Mouse (Mus musculus) left cerebral cortex, adult 11 months (tissue): ENCODE results near the gene Fbxo34.
A peak's percentile ranks its signal among the peaks of the same experiment; 100 is the strongest.
"Not testable (repeated sequence)": the region's sequence is repeated elsewhere in the genome, so short reads cannot be mapped to it uniquely, and the experiment has no call there.

Source experiments
- DNase-seq: peaks from one replicate; pipeline ENCODE4 v3.0.0; 2022; ENCODE audit warnings: low spot score

Fbxo34 gene

DNA sequence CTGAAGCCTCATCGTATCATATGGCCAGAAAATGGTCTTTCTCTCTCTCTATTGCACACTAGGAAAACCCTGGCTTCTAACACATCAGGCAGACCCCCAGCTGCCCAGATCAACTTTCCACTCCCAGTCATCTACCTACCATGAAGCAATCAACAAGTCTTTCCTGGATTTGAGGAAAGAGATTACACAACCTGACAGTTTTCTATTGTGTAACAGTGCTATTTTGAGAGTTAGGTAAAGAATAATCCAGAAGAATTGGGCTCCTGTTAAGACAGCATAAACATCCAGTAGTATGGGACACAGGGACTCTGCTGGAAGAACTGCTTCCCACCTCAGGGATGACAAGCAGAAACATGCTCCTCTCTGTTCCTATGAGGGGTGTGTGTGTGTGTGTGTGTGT is 112.3 kb downstream of the Fbxo34 start:
- no peak for DNase-seq

DNA sequence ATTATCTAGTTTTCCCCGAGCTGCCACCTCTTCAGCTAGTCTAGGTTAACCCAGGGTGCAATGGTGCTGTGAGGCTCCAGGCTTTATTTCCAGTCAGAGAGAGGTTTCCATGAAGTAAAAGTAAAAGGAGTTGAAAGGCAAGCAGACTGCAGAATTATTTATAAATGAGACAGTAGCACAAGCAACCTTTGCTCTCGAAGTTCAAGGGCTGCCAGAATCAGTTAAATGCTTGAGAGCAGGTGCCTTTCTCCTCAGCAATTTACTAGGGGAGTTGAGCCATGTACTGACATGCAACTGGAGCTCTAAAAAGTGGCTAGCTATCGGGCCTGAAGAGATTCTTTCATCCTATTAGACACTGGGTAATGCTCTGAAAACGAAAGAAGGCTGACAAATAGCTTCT is 112.9 kb downstream of the Fbxo34 start:
- DNase-seq = no peak

DNA sequence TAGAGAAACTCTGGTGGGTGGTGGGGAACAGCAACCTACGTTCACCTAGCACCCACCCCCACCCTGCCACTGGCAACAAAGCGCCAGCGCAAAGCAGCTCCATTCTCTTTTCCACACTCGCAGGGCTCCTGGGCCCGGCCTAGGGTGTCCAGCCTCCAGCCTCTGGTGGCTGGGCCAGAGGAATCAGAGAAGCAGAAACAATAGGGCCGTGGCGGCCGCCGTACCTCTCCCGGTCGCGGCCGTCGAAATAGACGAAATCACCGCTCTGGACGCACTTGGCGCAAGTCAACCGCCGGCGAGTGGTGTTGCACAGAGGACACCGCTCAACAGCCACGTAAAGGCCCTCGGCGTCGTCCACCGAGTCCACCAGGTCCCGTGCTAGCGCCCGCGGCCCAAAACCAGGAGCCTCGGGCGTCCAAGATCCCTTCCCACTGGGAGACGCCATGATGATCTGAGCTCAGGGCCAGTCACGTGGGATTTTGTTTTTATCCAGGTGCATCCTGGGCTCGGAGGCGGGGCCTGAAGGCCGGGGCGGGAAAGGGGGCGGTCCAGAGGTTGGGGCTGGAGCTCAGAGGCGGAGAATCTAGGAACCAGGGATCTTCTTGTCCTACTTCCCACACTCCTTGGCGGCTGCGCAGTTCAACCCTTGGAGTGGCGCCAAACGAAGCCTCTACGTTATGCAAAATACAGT is 117.9 kb downstream of the Fbxo34 start:
- DNase-seq = peak; percentile 90

DNA sequence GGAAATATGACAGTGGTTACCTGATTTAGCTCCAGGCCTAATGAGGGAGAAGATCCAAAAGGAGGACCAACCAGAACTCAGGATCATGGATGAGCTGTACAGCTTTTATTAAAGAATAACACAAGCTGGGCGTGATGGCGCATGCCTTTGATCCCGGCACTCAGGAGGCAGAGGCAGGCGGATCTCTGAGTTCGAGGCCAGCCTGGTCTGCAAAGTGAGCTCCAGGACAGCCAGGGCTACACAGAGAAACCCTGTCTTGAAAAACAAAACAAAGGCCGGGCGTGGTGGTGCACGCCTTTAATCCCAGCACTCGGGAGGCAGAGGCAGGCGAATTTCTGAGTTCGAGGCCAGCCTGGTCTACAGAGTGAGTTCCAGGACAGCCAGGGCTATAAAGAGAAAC is 120.3 kb downstream of the Fbxo34 start, which contains the start of gene Atg14:
TSS of gene Atg14 (minus strand) at position 101 of the 400 bp plus-strand sequence.
- DNase-seq = not testable (repeated sequence)

DNA sequence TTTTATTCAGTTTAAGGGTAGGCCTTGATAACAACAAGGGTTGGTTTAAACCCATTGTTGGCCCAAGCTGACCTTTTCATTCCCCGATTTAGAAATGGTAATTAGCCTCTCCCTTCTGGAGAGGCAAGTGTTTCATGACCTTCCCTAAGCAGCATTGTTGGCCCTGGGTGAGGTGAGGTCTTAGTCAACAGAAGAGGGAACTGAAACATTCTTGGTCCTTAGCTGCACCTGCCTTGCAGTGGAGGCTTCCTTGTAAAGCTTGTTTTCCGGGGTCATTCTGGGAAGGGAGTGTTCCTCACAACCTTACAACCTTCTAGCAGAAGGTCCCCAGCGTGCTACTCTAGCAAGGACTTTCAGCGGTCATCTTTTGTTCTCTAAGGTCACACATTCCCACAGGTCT is 122.5 kb downstream of the Fbxo34 start:
- no peak for DNase-seq

DNA sequence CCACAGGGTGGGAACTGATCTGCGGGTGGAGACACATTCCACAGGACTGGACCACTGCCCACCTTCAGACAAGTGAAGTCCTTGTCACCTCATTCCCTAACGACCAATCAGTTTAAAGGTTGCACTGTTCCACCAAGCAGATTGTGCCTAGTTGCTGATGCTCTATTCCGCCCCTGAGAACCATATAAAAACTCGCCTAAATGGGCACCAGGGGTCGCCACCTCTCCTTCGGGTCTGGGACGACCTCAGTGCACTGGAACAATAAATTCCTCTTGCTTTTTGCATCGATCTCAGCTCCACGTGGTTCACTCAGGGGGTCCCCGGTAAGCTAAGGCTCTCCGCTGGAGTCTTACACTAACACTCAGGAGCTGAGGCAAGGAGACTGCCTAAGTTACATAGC is 124.5 kb downstream of the Fbxo34 start:
- DNase-seq = no peak

DNA sequence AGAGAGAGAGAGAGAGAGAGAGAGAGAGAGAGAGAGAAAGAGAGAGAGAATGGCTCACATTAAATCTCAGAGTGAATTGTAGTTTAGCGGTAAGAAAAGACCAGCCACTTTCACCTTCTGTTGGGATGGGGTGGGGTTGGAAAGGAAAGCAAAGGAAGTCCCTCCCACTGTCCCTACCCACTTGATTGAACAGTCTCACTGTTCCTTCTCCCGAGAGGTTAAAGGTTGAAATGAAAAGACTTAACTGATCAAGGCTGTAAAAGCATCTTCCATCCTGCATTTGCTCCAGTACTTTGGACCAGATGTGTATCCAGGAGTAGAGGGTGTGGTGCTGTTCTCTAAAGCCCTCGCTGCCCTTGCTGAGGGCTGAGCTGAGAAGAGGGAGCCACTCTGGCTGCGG is 126.5 kb downstream of the Fbxo34 start:
- DNase-seq = no peak

DNA sequence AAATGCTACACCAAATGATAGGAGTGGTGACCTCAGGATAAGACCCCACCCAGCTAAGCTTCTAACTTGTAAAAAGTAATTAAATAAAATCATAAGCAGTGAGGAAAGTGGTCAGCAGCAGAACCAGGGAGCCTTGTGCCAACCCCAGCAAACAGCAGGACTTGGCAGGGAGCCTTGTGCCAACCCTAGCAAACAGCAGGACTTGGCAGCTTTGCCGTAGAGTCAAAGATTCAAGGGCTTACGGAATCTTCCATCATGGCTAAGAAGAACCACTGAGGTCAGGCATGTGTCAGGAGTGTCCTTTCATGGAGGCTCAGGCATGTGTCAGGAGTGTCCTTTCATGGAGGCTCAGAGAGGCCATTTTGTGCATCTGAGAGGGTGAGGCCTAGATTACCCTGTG is 127.9 kb downstream of the Fbxo34 start:
- no peak for DNase-seq

DNA sequence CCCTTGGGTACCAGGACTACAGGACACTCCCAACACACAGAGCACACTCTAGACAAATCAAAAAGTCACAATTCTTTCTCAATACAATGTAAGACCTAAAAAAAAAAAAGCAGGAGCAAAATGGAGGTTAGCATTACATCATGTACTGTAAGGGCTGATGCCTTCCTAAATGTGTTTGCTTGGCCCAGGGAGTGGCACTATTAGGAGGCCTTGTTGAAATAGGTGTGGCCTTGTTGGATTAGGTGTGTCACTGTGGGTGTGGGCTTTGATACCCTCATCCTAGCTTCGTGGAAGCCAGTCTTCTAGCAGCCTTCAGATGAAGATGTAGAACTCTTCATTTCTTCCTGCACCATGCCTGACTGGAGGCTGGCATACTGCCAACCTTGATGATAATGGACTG is 131.1 kb downstream of the Fbxo34 start:
- DNase-seq = no peak
